Mouse (Mus musculus): Measurements from ENCODE around the gene Btbd19.

DNA sequence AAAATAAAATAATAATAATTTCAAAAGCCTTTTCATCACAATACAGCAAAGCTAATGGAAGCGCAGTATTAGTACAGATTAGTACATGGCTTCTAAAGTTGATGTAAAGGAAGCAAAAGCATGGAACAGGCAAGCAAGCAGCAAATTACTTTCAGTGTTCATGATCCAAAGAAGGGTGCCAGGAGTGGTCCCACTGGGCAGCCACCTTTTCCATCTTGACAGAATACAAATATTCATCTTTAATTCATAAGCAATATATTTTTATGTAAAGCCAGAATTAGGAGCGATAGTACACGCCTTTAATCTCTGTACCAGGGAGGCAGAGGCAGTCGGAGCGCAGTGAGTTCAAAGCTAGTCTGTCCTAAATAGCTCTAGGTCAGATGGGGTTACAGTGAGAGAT lies 5.9 kb downstream of the Btbd19 start:
- TF ChIP-seq CTCF (IDR thresholded peaks at IDR 0.05; ENCODE audit: low read depth, low read length) = no peak
- TF ChIP-seq POLR2A (IDR thresholded peaks at IDR 0.05; ENCODE audit: extremely low read depth, insufficient read depth, low read length) = no peak
